Comparison of ENCODE assay signal across 9 mouse cellular contexts in genomic region chr5:71502058-71502678, GRCm38 (mm10). TPM values are rescaled to one million over a fixed set of nuclear protein-coding genes. Genes with fewer than 3 reads are reported as not detected.
A peak's percentile ranks its signal among the peaks of the same experiment; 100 is the strongest.
DNase-seq lines count a peak whose midpoint lies in the region; ATAC-seq and TF ChIP-seq lines count a peak whose summit lies in the region.
"Had no signal": no experiment of that assay in that cellular context is flagged by ENCODE, and none has a peak within 500 bp of the region (broad histone marks: within the 10 kb centered on the region; RNA-seq: fewer than 3 reads in every experiment).

No protein-coding gene starts in this region.

- WGBS in liver, embryonic 14.5 days (ENCODE audit: insufficient replicate concordance): 17% methylated on average over 6 of the region's 6 CpGs

- DNase-seq in CD4-positive helper T cell, adult 2 months (ENCODE audit: low read depth, low spot score): peak; percentile 25
- peak; percentile 47 for DNase-seq in ES-E14 (ENCODE audit: low read depth, low spot score)
- peak; percentile 68 for DNase-seq in cerebellum, adult 9-10 months
- peak; percentile 37 for DNase-seq in kidney, postnatal 14 days
- peak in 2 of 3 experiments; percentile 0 to 2 for DNase-seq in liver, embryonic 14.5 days (ENCODE audit: low read depth in 3 of 3, low spot score in 3 of 3)
- DNase-seq in retina, embryonic 14.5 days (ENCODE audit: low spot score): peak; percentile 88

- H3K9ac ChIP-seq in ES-E14 (ENCODE audit: insufficient read depth, low read depth, low read length, poor library complexity, severe bottlenecking): no peak overlapping the region
- no peak overlapping the region for H3K9ac ChIP-seq in liver, embryonic 14.5 days (replicated peaks)
- H3K9ac ChIP-seq: limb, embryonic 12.5 days had no signal

- peak; percentile 38; the same call in 1 of the 2 replicates for TF ChIP-seq CTCF in liver, embryonic 14.5 days (IDR thresholded peaks at IDR 0.05; ENCODE audit: low read depth)

- H3K36me3 ChIP-seq in ES-E14 (ENCODE audit: control insufficient read depth, insufficient read depth, low read length, poor library complexity, severe bottlenecking): no peaks in the 10 kb centered on the region
- H3K36me3 ChIP-seq in liver, embryonic 14.5 days (replicated peaks; ENCODE audit: control insufficient read depth, insufficient read depth, low read depth): no peaks in the 10 kb centered on the region
- H3K36me3 ChIP-seq: limb, embryonic 12.5 days had no signal

- no peak overlapping the region for H3K27ac ChIP-seq in ES-E14 (ENCODE audit: insufficient read depth, low read depth, low read length, poor library complexity, severe bottlenecking)
- H3K27ac ChIP-seq in liver, embryonic 14.5 days: no peak overlapping the region
- H3K27ac ChIP-seq: limb, embryonic 12.5 days had no signal

- no peak overlapping the region for H3K4me2 ChIP-seq in liver, embryonic 14.5 days (ENCODE audit: low read depth)
- H3K4me2 ChIP-seq: limb, embryonic 12.5 days had no signal

- H3K27me3 ChIP-seq in liver, embryonic 14.5 days (ENCODE audit: control insufficient read depth, insufficient read depth, low read length): no peaks in the 10 kb centered on the region
- H3K27me3 ChIP-seq: limb, embryonic 12.5 days had no signal

- no peaks in the 10 kb centered on the region for H3K9me3 ChIP-seq in ES-E14 (ENCODE audit: control insufficient read depth, insufficient read depth, low read depth, low read length)
- H3K9me3 ChIP-seq in liver, embryonic 14.5 days (ENCODE audit: control insufficient read depth, low read length): no peaks in the 10 kb centered on the region
- H3K9me3 ChIP-seq: limb, embryonic 12.5 days had no signal

- in situ Hi-C loops in ES-E14 (cut with MboI; ENCODE audit: low sequenced_read_pairs in 2 of 2, unreplicated experiment in 2 of 2): no loop called here

- H3K4me3 ChIP-seq in ES-E14 (ENCODE audit: insufficient read depth in 1 of 2, low read depth in 1 of 2, low read length in 2 of 2, poor library complexity in 1 of 2, severe bottlenecking in 1 of 2): no peak overlapping the region
- no peak overlapping the region for H3K4me3 ChIP-seq in liver, embryonic 14.5 days (ENCODE audit: insufficient read depth in 1 of 2, low read depth in 2 of 2, low read length in 2 of 2)
- H3K4me3 ChIP-seq: limb, embryonic 12.5 days had no signal

- H3K4me1 ChIP-seq in ES-E14 (ENCODE audit: control insufficient read depth in 2 of 2, insufficient read depth in 2 of 2, low read length in 2 of 2, poor library complexity in 1 of 2): no peaks in the 10 kb centered on the region
- no peaks in the 10 kb centered on the region for H3K4me1 ChIP-seq in liver, embryonic 14.5 days (replicated peaks; ENCODE audit: control insufficient read depth in 2 of 2, insufficient read depth in 2 of 2, low read length in 1 of 2)
- H3K4me1 ChIP-seq: limb, embryonic 12.5 days had no signal

- TF ChIP-seq EP300 in liver, embryonic 14.5 days (IDR thresholded peaks at IDR 0.05; ENCODE audit: low read depth): no peak

- peak; percentile 90 for ATAC-seq in frontal cortex, adult (ENCODE audit: low TSS enrichment)
- no peak for ATAC-seq in liver, embryonic 14.5 days (ENCODE audit: insufficient read depth)

TF ChIP-seq in ES-E14, 5 proteins besides CTCF, POLR2A, EP300 and RAD21:
- TF ChIP-seq HCFC1 (IDR thresholded peaks at IDR 0.05; ENCODE audit: borderline replicate concordance, insufficient read depth, low read length): no peak
- no peak for TF ChIP-seq ZC3H11A (IDR thresholded peaks at IDR 0.05; ENCODE audit: borderline replicate concordance, low read depth, low read length)
- TF ChIP-seq ZNF384 (IDR thresholded peaks at IDR 0.05; ENCODE audit: low read depth, low read length): no peak
- TF ChIP-seq CHD2 (IDR thresholded peaks at IDR 0.05; ENCODE audit: low read depth, low read length): no peak
- no peak for TF ChIP-seq MAFK (IDR thresholded peaks at IDR 0.05; ENCODE audit: insufficient read depth, low read depth, low read length)

RNA-seq across cellular contexts. Expression of gene Cox7b2, which starts 45.8 kb away (rescaled TPM):
- 1.2 and 1.8 TPM in 2 replicates for total RNA-seq in ES-E14 (2012; rRNA removed)
- polyA plus RNA-seq in liver, embryonic 14.5 days (2012; rRNA removed): not detected in 2 replicates
- polyA plus RNA-seq in liver, embryonic 14.5 days (2014; fragmentation: Nextera tagmentation; extraction: Ambion mirVana): not detected in 2 replicates
- polyA plus RNA-seq: limb, embryonic 12.5 days; stomach, embryonic 14.5 days had no signal

Comparison
In these comparisons a context has a peak if more than half of its experiments do, and no peak if none do; other contexts are left out.
1. DNase-seq: peak in every context shown above with its lines; median percentile 88 in retina, embryonic 14.5 days; 68 in cerebellum, adult 9-10 months; 47 in ES-E14; 37 in kidney, postnatal 14 days; 25 in CD4-positive helper T cell, adult 2 months; 1 in liver, embryonic 14.5 days.